Mouse (Mus musculus) embryo, embryonic 10.5 days (tissue): ENCODE measurements at regions not wholly inside any gene's neighbourhood (a gene's known extent, or its start where the extent isn't known, plus 50 kb on each side); places are given as distances from the start of the nearest gene placed in this dataset.

ENCODE experiments used
- DNase-seq: peaks from one replicate; pipeline ENCODE4 v3.0.0-alpha.2; 2015; ENCODE audit warnings: low spot score

DNA sequence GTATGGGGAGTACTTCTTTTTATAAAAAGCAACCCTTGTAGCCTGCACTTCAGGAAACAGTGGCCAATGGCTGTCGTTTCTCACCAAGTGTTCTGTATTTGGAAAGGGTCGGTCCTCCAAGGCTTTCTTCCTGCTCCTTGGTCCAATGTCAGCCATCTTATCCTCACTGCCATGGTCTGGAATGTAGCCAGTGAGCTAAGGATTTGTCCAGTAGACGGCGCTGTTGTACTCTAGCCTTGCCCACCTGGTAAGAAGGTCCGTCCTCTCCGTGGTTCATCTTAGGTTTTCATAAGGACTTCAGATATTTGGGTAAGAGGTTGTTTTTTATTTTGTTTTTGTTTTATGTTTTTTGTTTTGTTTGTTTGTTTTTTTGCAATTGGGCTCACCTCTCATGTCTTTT lies 72.8 kb upstream of the Slc25a13 start:
- DNase-seq = peak; percentile 85

DNA sequence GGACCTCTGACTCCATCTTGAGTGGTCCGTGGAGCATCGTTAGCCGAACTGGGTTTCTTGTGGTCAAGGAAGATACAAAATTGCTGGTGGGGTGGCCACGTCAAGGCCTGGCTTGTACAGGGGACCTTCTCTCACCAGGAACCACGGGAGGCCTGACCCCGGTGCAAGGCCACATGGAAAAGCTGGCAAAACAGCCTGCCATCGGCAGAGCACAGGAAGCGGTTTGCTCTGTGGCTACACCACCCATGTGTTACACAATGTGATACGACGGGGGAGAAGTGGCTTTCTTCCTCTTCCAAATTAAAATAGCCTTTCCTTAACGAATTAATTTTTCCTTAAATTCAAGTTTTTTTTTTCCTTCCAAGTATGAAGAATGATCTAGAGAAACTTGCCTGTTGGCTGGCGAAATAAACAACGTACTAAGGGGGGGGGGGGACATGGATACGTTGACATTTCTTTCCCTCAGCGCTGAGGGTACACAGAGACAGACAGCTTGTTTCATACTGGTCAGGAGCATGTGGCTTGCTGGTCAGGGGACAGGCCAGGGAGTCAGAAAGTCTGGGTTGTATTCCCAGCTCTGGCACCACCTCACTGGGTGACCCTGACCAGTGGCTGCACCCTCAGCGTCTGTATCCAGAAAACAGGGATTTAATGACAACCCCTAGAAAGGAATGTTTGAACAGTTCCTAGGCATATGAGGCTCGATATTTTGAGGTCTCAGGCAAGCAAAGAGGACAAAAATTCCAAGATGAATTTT lies 64.0 kb upstream of the Slc25a13 start:
- no peak for DNase-seq

DNA sequence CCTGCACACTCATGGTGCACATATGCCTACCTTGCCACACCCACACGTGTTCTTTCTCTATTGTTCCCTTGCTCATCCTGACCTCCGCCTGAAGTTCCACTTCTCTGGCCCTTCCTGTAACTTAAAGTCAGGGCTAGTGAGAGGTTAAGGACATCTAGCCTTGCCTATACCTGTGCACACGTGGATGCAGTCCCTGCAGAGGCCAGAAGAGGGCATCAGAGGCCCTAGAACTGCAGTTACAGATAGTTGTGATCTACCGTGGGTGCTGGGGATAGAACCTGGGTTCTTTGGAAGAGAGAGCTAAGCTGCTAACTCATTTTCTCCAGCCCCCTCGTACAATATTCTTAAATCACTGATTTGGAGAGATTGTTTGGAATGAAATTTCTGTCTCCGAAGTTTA lies 62.7 kb upstream of the Slc25a13 start:
- no peak for DNase-seq

DNA sequence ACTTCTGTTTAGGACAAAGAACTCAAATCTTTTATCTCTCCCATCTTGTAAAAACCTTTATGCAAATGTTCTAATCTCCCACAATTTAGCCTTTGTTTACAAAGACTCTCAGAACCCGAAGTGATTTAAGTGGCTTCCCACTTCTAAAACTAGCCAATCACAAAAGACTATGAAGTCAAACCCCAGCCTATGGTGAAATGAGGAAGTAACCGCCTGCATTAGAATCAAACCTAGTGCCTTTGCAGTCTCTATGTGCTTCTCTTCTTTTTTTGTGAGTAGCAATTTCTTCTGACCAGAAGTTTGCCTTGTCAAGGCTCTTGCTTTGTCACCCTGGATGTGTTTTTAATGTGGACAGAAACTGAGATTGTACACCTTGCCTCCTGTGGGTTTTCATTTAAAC lies 53.6 kb upstream of the Slc25a13 start:
- no peak for DNase-seq
